Mouse (Mus musculus) liver, adult 2 months (tissue): ENCODE measurements around the gene Serpinf1. TPM values are rescaled to one million over a fixed set of nuclear protein-coding genes. Genes with fewer than 3 reads are reported as not detected.

Experiments
- DNase-seq: peaks from one replicate; pipeline ENCODE4 v3.0.0-alpha.2; 2011; ENCODE audit warnings: low read depth, low spot score; ENCODE audit errors: extremely low read depth
- H3K27ac ChIP-seq: fragments of 200-500 bp; replicated peaks from 2 replicates; pipeline ENCODE4 v1.5.1; 2012; ENCODE audit warnings: low read depth, mild to moderate bottlenecking, control low read depth, inconsistent platforms, low read length; ENCODE audit not compliant: insufficient read depth
- H3K27me3 ChIP-seq: fragments of 200-500 bp; 2 replicates; pipeline ENCODE4 v1.6.1; 2012; ENCODE audit warnings: mild to moderate bottlenecking, moderate library complexity, low read length, inconsistent platforms; ENCODE audit not compliant: control insufficient read depth, insufficient read depth
- H3K36me3 ChIP-seq: fragments of 200-500 bp; 2 replicates; pipeline ENCODE4 v1.6.1; 2012; ENCODE audit warnings: low read length, inconsistent platforms; ENCODE audit not compliant: control insufficient read depth, insufficient read depth
- H3K4me1 ChIP-seq: fragments of 200-500 bp; 2 replicates; pipeline ENCODE4 v1.6.1; 2011; ENCODE audit warnings: low read length; ENCODE audit not compliant: control insufficient read depth, insufficient read depth
- H3K4me3 ChIP-seq: fragments of 200-500 bp; 2 replicates; pipeline ENCODE4 v1.5.1; 2011; ENCODE audit warnings: low read depth, mild to moderate bottlenecking, control low read depth, low read length, moderate library complexity; ENCODE audit not compliant: insufficient read depth
- H3K79me2 ChIP-seq: fragments of 200-500 bp; 2 replicates; pipeline ENCODE4 v1.6.1; 2012; ENCODE audit warnings: inconsistent platforms, mild to moderate bottlenecking, low read length, moderate library complexity; ENCODE audit not compliant: control insufficient read depth, insufficient read depth
- H3K9ac ChIP-seq: fragments of 200-500 bp; 2 replicates; pipeline ENCODE4 v1.6.1; 2012; ENCODE audit warnings: low read depth, mild to moderate bottlenecking, control low read depth, inconsistent platforms, low read length
- CTCF ChIP-seq: fragments of 200-500 bp; IDR thresholded peaks from 2 replicates; pipeline ENCODE4 v1.5.1; 2011; ENCODE audit warnings: low read depth, low read length, control low read depth
- POLR2A ChIP-seq: fragments of 200-500 bp; IDR thresholded peaks from 2 replicates; pipeline ENCODE4 v1.6.1; 2011; ENCODE audit warnings: low read length, control low read depth; ENCODE audit not compliant: insufficient read depth; ENCODE audit errors: extremely low read depth
- WGBS: fragments of 180-500 bp; shearing (Covaris S2); methylation state at CpG from one replicate; pipeline ENCODE4 v1.1.7; 2018; 5-methylcytosine and 5-hydroxymethylcytosine counted together
- polyA plus RNA-seq: library from polyadenylated mRNA; depleted of rRNA; stranded (reverse); fragments of >200 nt; gene quantifications from 2 replicates; pipeline ENCODE4 v1.2.3, GENCODE M21; 2012
- total RNA-seq: library from RNA; depleted of rRNA; stranded (reverse); fragments of >200 nt; gene quantifications from 2 replicates; pipeline ENCODE4 v1.2.3, GENCODE M21; 2014

Gene Serpinf1
- total and polyA plus RNA-seq, 2 experiments, result 810 to 891 TPM

- Histone ChIP-seq H3K9ac (no peak overlapping the region), H3K4me1 (peaks cover 14% of the 10 kb centered on the region), H3K27ac (peak overlapping the region; percentile 57), H3K79me2 (peaks cover 6% of the 10 kb centered on the region; the same call in 1 of the 2 replicates), H3K27me3 (no peaks in the 10 kb centered on the region), H3K4me3 (no peak overlapping the region), H3K36me3 (no peaks in the 10 kb centered on the region)
- peak; percentile 47 for DNase-seq
- TF ChIP-seq CTCF, result no peak
- TF ChIP-seq POLR2A, result no peak
- WGBS, result 67% methylated on average over 3 of the region's 3 CpGs
Observed at GRCm38 (mm10) chr11:75424459-75424858, 2.0 kb upstream of the Serpinf1 start.

GRCm38 (mm10) chr11:75424033-75424432, 1.5 kb upstream of the Serpinf1 start:
- WGBS, result 32% methylated on average over 9 of the region's 9 CpGs
- H3K27ac ChIP-seq, result peak overlapping the region; percentile 98

GRCm38 (mm10) chr11:75423091-75423490, 590 bp upstream of the Serpinf1 start:
- WGBS, result 43% methylated on average over 3 of the region's 3 CpGs

More at GRCm38 (mm10) chr11:75424033-75424432, 1.5 kb upstream of the Serpinf1 start:
- Histone ChIP-seq H3K4me3 (no peak overlapping the region), H3K9ac (peak overlapping the region; percentile 32; the same call in 1 of the 2 replicates), H3K36me3 (no peaks in the 10 kb centered on the region), H3K27me3 (no peaks in the 10 kb centered on the region), H3K79me2 (peaks cover 6% of the 10 kb centered on the region; the same call in 1 of the 2 replicates), H3K4me1 (peaks cover 14% of the 10 kb centered on the region)
- TF ChIP-seq CTCF, result no peak
- DNase-seq, result peak; percentile 93

DNA sequence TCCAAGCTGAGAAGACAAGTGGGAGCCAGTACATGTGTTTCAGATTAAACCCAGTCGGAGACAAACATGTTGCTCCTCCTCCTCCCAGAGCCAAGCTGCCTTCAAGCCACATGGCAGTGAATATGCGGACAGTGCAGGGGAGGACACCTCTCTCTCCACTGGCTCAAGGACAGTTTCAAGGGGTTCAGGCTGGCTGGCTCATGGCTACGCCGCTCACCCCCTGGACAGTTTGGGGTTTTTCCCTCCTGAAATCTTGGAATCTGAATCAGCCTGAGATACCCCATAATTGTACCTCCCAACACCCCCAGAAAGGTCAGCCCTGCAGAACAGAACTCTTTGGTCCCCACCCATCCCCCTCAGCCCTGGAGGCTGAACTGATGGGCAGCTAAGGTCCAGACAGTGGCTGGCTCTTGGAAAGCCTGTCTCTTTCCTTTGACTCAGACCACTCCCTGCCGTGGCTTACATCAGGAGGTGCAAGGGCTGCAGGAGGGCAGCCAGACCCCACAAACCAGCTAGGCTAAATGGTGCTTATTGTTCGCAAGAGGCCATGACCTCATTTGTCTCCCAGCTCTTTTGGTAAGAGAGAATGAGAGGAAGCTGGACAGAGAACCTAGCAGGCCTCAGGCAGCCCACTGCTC, 1.0 kb downstream of the Serpinf1 start:
- 21% methylated on average over 6 of the region's 6 CpGs for WGBS
- Histone ChIP-seq H3K27ac (peak overlapping the region; percentile 98), H3K9ac (peak overlapping the region; percentile 94), H3K36me3 (peaks cover 4% of the 10 kb centered on the region), H3K27me3 (no peaks in the 10 kb centered on the region), H3K4me3 (peak overlapping the region; percentile 82), H3K79me2 (peaks cover 6% of the 10 kb centered on the region; the same call in 1 of the 2 replicates), H3K4me1 (peaks cover 14% of the 10 kb centered on the region)
- peak; percentile 81 for DNase-seq
- TF ChIP-seq CTCF, result no peak
- TF ChIP-seq POLR2A, result no peak

More at GRCm38 (mm10) chr11:75423091-75423490, 590 bp upstream of the Serpinf1 start:
- DNase-seq, result no peak
- Histone ChIP-seq H3K79me2 (peaks cover 6% of the 10 kb centered on the region; the same call in 1 of the 2 replicates), H3K4me3 (peak overlapping the region; percentile 1; the same call in 1 of the 2 replicates), H3K27me3 (no peaks in the 10 kb centered on the region), H3K36me3 (no peaks in the 10 kb centered on the region; the same call in 1 of the 2 replicates), H3K9ac (peak overlapping the region; percentile 73), H3K27ac (peak overlapping the region; percentile 98), H3K4me1 (peaks cover 14% of the 10 kb centered on the region)
- no peak for TF ChIP-seq CTCF
- TF ChIP-seq POLR2A, result 0 out of 2 replicates have a peak, but pooled peaks have one; percentile 7

DNA sequence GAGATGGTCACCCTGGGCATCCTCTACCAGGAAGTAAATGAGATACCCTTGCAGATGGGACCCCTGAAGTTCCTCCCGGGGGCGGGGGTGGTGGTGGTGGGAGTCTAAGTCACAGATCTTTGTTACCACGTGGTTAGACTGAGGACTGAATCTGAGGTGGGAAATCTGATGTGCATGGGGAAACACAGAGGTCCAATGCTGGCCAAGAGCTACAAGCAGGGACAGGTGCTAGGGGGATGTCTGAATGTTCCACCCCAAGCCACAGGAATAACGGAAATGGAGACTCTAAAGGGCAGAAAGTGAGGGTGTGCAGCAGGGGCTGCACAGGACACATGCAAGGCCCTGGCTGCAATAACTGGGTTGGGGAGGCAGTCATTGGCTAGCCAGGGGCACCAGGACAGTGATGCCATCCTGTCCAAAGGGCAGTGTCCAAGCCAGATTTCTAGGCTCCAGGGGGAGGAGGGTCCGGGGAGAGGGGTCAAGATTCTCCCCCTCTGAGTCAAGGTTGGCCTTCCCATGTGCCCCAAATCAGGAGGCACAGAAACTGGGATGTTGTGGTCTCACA, 1.6 kb downstream of the Serpinf1 start:
- H3K4me1 ChIP-seq, result peaks cover 14% of the 10 kb centered on the region
- peak overlapping the region; percentile 82 for H3K4me3 ChIP-seq
- H3K27ac ChIP-seq, result peak overlapping the region; percentile 98
- peak; percentile 81 for DNase-seq
- peak overlapping the region; percentile 94 for H3K9ac ChIP-seq
- peaks cover 6% of the 10 kb centered on the region; the same call in 1 of the 2 replicates for H3K79me2 ChIP-seq
- H3K36me3 ChIP-seq, result peaks cover 7% of the 10 kb centered on the region
- TF ChIP-seq CTCF (no peak), POLR2A (no peak)
- 25% methylated on average over 5 of the region's 5 CpGs for WGBS
- H3K27me3 ChIP-seq, result no peaks in the 10 kb centered on the region
